Mouse (Mus musculus) mouse trophoblast stem cell (cell line): ENCODE measurements around the gene Top1.

ENCODE experiments used
- in situ Hi-C, 2 experiments: fragments of 300-500 bp; cut with MseI, MboI; formaldehyde crosslinking; loops; 2 replicates in 1 of 2; 3 replicates in 1 of 2; pipeline ENCODE4 v1.15.1; 2025

The Top1 gene

DNA sequence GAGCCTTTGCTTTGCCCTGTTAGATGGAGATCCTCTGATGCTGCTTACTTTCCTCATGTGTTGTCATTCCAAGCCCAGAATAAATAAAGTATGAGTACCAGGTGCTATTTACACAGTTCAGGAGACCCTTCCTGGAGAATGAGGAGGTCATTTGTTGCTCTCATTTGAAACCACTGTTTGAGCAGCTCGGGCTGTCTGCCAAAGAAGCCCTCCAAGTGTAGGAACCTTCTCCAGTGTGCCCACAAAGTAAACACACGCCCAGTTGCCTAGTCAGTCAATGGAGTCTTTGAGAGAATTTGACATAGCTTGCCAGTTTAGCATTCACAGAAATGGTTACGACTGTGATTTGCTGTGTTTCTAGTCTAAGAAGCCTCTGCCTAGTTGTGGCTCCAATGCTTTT, 73.1 kb downstream of the Top1 start:
- in situ Hi-C loops = loop anchor here in 1 of 2 experiments (10.0 kb wide), 1 partner anchor 166 kb away; the partner anchor contains the start of gene Lpin3

DNA sequence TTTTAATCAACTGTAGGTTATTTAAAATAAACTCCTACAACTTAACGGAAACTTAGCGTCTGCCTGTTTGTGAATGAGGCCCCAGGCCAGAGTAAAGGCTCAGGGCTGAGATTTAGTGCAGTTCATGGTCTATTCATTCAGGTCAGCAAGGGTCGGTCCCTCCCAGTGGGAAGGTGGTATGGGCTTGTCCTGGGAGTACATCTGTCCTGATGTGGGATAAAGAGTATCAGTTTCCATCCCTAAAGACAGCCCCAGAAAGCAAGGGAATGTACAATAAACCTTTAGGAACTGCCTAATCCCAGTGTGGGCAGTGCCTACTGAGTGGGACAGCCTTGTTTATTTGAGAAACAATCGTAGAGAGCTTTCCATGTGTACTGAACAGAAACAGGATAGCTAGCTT, 77.0 kb downstream of the Top1 start:
- in situ Hi-C loops = no loop called here

DNA sequence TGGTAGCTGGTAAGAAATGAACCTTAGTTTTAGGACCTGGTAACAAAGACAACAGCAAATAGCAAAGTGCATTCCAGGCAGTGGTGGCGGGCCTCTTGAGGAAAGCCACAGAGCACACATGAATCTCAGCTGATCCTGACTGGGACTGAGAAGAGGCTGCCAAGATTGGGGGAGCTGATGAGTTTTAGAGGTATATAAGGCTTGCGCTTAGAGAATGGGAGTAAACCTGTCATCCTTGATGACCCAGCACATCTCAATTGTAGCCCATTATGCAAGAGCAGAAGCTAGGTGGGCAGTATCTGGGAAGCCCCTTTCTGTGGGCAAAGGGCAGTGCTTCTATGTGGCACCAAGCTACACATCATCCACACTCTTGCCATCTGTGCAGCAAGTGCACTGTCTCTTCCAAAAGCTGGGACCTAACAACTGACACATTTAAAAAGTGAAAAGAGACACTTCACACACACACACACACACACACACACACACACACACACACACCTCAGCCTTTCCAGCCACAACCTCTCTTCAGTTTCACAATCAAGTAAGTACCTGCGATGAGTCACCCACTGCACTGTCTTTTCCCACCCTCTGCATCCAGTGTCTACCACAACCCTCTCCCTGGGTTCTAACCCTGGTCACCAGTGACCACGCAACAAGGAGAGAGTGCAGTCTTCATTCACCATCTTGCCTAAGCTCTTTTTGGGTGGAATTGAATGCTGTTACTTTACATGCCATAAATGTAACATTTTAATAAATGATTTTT, 78.1 kb downstream of the Top1 start:
- in situ Hi-C loops = no loop called here

DNA sequence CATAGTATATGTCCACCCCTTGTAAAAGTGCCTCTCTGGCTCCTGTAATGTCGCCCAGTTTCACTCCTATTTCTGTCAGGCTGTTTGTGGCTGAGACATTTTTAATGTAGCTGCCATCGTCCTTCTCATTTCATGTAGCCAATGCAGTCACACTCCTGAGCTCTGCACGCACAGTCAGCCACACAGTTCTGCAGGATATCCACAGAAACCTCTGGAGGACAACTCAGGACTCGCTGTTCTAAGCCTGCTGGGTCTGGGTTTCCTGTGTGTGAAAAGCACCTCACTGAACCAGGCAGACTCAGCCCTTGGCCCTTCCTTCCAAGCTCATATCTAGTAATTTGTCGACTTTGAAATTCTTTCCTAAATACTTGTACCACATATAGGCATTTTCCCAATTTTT, 78.8 kb downstream of the Top1 start:
- in situ Hi-C loops = no loop called here

DNA sequence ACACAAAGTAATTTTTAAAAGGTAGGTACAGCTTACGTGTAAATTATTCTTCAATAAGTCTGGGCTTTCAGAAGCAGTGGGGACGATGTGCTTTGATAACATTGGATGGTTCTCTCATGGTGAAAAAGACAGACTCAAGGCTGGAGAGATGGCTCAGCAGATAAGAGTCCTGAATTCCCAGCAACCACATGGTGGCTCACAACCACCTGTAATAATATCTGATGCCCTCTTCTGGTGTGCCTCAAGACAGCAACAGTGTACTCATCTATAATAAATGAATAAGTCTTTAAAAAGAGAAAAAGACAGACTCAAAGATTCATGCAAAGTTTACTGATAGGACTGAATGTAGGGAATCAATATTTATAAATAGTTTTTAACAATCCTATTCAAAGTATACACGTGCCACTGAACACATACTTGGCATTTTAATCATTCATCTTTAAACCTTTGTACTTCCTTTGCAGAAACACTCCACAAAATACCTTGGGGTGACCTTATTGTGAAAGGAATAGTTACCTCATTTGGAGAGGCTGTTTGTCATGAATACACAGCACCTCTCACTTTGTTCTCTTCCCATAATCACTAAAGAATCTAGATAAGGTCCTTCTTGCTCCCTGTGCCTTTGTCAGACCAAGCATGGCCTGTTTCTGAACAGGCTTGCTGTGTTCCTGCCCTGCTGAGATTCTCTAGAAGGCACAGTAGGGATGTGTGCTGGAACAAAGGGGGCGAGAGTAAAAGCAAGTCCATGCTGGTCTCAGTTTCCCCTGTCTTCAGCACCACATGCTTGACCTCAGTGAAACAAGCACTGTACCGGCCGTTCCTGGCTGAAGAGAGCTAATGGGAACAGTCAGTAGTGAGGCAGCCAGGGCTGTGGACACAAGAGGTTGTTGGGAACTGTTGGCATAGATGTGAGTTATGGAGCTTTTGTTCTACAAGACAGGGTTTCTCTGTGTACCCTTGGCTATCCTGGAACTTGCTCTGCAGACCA, 80.5 kb downstream of the Top1 start:
- in situ Hi-C loops = no loop called here

DNA sequence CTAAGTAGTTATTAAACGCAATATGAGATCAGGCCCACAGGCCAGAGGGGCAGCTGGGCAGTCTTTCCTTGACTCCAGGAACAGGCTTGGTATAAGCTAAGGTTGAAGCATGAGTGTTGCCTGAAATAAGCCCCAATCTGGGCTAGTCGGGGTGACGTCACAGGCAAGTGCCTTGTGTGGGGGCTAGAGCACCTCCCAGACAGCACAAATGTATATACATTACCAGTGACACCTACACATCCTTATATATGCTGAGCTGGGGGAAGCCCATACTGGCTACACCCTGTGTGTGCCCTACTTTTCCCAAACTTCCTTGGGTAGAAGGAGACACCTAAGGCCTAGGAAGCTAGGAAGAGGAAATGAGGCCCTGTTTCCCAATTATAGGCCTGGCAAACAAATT, 83.3 kb downstream of the Top1 start:
- in situ Hi-C loops = no loop called here

DNA sequence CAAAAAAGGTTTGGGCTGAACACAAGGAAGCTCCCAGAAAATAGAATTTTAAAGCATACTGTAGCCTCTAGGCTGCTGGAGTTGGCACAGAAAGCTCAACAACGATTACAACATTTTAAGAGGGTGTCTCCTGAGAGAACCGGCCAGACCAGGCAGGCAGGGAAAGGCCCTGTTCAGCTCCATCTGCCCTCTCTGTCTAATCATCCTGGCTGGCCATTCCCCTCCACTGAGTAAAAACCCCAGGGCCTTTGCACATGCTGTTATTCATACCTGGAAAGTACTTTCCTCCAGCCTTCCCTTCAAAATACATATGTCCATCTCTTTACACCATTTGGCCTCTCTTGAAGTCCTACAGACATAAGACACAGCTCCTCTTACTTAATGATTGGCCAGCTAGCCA, 83.7 kb downstream of the Top1 start:
- in situ Hi-C loops = no loop called here

DNA sequence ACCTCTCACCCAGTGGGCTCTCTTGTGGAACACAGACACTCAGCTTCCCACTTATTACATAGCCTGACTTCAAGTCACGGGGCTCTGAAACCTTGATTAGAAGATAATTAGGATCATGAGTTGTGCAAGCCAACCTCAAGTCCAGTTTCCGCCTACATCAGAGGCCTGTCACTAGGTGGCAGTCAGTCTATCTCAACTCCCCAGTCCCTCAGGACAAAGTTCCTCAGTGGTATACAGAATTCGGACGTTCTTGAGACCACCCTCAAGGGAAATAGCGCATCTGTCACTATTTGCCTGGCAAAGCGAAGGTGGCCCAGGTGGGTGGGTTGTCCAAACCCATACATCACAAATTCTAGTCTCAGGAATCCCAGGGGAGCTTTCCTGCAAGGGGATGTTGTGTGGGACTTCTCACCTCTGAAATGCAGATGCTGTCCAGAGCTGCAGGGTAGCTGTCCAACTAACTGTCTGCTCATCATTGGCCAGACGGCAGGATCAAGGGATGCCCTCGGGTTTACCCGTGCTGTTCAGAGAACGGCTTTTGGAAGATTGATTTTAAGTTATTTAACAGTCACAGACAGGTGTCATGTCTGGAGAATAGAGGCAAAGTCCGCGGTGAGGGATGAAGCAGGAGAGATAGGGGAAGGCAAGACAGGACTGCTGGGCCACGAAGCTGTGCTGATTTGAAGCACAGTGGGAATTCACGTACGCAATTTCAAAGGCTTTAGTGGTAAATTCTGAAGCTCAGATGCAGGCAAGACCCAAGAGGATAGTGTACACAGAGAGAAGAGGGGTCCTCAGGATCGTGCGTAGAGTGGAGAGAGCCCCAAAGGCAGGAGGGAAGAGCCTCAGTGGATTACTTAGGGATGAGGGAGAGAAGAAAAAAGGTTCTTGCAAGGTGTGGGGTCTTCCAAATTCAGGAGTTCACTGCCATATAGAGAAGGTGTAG, 84.4 kb downstream of the Top1 start:
- in situ Hi-C loops = no loop called here

DNA sequence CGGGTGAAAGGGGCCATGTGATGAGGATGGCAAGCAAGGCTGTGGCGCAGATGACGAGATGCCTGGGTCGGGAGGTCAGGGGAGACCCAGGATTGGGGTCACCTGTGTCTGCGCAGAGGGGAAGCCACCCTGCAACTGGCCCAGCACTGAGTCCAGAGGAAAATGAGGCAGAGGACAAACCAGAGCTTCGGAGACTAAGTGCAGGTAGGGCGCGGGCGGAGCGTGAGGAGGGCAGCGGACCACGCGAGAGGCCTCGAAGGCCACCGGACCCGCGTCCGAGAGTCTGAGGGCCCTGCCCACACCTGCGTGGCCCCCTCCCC, 85.1 kb downstream of the Top1 start:
- in situ Hi-C loops = no loop called here

DNA sequence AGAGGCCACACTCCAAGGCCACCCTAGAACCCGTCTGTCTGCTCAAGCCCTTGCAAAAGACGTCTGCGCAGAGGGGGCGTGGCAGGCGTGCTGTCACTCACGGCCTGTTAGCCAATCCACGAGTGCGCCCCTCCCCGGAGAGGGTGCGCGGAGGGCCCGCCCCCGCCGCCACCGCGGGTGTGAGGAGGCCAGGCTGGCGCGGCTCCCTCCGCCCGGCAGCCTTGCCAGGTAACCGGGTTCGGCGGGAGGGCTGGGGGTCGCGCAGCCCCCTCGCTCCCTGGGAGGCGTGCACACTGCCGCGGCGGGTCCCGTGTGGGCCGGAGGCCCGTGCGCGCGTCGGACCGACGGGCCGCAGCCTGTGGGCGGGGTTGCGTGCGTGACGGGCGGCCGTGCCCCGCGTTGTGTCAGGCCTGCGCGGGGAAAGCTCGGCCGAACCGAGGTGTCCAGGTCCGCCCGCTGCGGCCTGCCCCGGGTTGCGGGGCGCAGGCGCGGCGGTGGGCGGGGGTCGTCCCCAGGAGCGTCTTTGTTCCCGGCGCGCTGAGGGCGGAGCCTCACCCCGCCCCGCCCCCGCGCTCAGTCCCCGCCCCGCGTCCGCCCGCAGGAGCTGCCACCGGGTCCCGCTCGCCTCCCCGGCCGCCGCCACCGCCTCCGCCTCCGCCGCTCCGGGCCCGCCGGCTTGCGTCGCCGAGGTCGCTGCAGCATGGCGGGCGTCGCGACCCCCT, 85.6 kb downstream of the Top1 start, which contains the start of gene Plcg1:
TSS of gene Plcg1 (plus strand) at position 184 of the 722 bp plus-strand sequence.
- in situ Hi-C loops = no loop called here

DNA sequence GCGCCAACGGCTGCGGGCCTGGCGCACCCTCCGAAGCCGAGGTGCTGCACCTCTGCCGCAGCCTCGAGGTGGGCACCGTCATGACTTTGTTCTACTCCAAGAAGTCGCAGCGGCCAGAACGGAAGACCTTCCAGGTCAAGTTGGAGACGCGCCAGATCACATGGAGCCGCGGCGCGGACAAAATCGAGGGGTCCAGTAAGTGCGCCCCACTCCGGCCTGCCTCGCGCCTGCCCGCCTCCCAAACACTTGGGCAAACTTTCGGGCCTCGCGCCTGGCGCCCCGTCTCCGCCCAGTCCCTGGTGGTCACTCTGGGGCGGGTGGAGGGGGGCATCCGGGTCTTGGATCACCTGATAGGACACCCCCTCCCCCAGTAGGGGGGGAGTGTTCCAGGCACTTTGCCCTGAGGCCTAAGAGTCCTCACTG, 86.2 kb downstream of the Top1 start:
- in situ Hi-C loops = no loop called here

DNA sequence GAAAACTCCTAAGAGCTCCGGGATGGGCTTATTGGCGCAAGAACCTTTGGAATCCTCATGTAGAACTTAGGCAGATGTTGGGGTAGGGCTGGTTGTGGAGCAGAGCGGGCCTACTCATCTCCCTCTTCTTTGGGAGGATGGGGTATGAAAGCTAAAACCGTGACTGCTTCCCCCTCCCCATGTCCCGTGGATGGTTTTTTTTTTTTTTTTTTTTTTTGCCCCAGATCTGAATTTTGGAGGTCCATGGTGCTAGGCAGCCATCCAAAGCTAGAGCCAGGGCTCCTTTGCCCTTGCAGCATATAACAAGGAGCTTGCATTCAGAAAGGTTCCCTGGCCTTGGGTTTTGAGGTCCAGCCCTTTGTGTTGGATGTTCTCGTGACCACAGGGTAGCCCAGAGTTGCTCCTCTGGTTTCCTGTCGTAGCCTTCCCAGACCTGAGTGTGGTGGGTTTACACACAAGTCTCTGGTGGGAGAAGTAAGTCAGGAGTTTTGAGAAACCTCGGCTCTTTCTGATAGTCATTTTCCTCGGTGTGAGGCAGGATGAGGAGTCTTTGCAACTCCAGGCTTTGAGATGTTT, 86.8 kb downstream of the Top1 start:
- in situ Hi-C loops = no loop called here

DNA sequence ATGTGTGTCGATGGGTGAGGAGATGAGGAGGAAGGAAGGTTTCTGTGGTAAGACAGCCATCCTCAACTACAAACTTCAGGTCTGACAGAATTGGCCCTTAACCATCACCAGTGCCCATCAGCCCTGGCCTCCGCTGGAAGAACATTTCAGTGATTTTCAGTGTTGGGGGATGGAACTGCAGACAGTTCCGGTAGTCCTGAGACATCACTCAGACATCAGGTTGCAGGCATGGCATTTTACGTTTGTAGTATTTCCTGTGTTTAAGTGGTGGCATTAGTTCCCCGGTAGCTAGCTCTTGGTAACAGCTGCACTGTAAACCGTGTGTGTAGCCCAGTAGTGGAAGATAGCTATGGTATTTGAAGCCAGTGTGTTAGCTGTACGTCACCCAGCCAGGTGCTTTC, 87.4 kb downstream of the Top1 start:
- in situ Hi-C loops = no loop called here

DNA sequence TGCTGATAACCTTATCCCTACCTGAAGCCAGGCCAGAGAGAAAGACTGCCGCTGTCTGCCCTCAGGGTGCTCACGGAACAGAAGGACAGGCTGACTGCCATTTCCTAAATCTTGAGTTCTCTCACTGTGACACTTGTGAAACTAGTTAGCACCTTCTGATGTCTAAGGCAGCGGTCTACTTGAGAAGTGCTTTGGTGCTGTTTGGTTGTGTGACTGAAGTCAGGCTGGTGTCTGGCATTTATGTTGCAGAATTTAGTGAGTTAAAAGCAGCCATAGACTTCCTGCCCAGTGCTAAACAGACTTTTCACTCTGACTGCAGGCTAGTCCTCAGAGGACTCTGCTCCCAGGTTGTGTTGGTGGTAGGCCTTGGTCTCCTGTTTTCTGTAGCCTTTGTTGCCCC, 88.6 kb downstream of the Top1 start:
- in situ Hi-C loops = no loop called here

DNA sequence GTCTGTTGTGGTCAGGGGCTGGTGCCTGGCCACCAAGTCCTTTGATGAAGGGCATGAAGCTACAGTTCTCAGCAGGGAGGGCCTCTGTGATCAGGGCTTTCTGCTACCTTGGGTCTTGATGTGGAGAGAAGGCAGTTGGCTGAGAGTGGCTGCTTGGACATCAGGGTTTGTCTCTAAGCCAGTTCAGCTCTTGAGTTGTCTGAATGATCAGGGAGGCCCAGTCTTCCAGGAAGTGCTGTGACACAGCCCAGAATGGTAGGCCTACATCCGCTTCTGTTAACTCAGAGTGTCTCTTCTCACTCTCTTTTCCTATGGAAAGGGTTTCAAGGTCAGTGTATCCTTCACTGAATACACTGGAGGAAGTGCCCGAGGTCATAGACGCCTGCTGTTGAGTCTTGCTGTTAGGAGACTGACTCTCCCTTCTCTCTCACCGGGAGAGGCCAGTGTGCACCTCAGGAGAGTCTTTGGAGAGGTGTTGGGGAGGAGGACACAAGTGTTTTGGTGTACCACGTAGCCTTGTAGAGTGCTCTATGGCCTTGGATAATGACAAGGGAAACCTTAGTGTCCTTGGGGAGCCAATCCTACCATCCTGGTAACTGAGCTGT, 90.1 kb downstream of the Top1 start:
- in situ Hi-C loops = no loop called here

DNA sequence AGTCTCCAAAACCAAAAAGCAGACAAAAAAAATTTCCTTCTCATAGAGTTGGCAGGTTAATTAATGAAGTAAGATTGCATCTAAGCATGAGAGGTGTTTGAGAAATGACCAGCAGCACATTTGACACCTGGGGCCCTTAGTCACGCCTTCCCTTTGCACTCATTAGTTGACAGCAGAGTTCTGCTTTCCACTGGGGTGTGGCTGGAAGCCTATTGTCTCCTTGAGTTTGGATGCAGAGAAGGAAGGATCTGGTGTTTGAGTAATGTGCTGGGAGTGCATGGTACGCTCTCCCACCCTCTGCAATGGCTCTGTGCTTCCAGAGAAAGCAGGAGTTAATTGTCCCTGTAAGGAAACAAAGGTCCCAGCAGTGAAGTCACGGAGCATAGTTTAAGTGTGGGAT, 90.8 kb downstream of the Top1 start:
- in situ Hi-C loops = no loop called here

DNA sequence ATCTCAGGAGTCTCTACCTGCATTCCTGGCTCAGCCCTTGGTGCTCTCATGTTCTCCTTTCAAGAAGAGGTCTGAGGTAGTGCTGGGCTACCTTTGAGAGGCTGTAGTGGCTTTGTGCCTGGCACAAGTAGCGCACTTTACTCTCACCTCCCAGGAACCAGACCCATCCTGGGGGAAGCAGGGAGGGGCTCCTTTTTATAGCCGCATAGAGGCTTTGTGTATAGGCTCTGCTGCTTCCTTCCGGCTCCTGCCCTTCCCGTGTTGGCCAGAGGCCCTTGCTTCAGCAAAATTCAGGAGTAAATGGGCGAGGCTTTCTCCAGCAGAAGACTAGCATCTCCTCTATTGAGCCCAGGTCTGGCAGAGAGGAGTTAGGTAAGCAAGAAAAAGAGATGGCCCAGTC, 92.7 kb downstream of the Top1 start:
- in situ Hi-C loops = no loop called here

DNA sequence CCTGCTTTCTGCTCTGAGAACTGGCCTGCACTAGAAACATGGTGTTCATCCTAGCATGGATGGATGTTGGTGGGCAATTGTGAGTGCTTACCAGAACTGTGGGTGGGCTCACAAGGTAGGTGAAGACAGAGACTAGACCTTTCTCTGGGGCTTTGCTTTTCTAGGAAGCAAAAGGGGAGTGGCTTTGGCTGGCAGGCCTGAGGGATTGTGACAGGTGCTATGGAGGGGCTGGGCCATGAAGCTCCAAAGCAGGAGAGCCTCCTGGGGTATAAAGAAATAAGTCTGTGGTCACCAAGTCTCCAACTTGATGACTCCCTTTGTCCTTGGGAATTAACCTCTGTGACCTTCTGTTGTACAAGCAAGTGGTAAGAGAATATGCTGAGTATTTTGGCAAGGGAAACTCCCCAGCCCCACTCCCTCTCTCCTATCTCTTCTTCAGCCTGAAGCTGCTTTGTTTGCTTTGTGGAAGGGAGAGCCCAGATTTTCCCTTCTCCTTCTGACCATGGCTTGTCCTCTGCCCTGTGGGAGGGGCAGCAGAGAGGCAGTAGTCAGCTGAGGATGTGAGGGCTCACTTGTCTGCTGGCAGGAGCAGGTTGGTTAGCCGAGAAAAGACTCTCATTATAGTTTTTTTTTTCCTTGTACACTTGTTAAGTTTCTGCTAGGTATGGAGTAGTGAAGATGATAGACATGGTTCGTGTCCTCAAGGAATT, 94.1 kb downstream of the Top1 start:
- in situ Hi-C loops = no loop called here

DNA sequence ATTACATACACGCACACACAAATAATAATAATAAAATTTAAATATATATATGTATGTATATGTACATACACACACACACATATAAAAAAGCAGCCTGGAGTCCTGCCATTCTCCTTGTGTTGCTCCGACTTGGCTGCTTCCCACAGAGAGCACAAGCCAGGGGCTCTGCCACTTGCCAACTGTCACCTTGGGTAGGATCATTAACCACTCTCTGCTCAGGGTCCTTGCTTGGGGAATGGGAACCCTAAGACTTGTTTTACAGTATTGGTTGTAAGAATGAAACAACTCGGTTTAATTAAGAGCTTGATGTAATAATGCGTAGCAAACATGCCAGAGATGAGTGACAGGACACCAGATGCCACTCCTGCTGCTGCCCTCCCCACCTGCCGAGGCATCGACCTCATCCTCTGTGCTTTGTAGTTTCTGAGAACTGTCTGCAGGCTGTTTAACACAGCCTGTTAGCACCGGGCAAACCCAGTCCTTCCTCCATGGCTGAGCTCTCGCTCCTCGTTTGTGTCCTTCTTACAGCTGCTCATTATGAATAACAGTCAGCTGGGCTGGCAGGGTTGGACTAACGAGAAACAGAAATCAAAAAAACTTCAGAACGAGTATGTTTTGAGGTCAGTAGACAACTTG, 95.0 kb downstream of the Top1 start:
- in situ Hi-C loops = no loop called here
